Mouse (Mus musculus): Measurements from ENCODE around the gene Dnajc5g.

DNA sequence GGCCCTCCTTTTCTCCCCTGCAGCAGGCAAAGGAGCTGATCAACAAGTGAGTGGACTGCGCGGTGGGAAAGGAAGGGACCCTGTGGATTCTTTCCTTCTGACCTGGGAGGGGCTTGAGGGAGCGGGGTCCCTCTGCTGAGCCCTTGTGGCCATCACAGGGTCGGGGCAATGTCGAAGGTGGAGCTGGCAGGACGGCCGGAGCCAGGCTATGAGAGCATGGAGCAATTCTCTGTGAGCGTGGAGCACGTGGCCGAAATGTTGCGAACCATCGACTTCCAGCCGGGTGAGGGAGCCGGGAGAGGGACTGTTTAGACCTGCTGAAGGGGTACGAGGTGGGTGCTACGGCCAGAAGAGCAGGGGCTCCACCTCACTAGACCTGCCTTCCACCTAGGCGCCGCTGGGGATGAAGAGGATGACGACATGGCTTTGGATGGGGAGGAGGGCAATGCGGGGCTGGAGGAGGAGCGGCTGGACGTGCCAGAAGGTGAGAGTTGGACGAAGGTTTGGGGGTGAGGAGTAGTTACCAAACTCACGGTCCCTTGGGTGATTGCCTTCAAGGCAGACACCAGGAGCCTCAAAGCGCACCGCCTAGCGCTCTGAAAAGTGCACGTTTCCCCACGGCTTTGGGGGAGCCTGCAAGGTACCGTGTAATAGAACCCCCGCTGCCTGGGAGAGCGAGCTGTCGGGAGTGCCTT lies 30.8 kb downstream of the Dnajc5g start:
- no peak for TF ChIP-seq GATA1 (IDR thresholded peaks at IDR 0.05; ENCODE audit: low read length)
- no peak for TF ChIP-seq TAL1 (IDR thresholded peaks at IDR 0.05; ENCODE audit: low read length)

Measured in erythroblast, embryonic 14.5 days (primary cell).